Mouse (Mus musculus): ENCODE results near the gene Slc4a1ap. TPM values are rescaled to one million over a fixed set of nuclear protein-coding genes. Genes with fewer than 3 reads are reported as not detected.
"Not testable (repeated sequence)": the region's sequence is repeated elsewhere in the genome, so short reads cannot be mapped to it uniquely, and the experiment has no call there.

Slc4a1ap gene
- polyA plus RNA-seq, 1 experiment, result 62.4 TPM

- TF ChIP-seq CTCF (IDR thresholded peaks at IDR 0.05; ENCODE audit: low read depth, low read length) (no peak), EP300 (IDR thresholded peaks at IDR 0.05; ENCODE audit: insufficient read depth, low read depth, low read length) (no peak), POLR2A (IDR thresholded peaks at IDR 0.05; ENCODE audit: insufficient read depth, low read length) (no peak)
- Histone ChIP-seq H3K36me3 (ENCODE audit: control insufficient read depth, insufficient read depth, low read length, poor library complexity, severe bottlenecking) (peaks cover 27% of the 10 kb centered on the region), H3K9ac (ENCODE audit: low read depth, poor library complexity, severe bottlenecking) (peak within 1 kb of the TSS; percentile 88), H3K9me3 (replicated peaks; ENCODE audit: control insufficient read depth, insufficient read depth, low read length, poor library complexity, severe bottlenecking) (no peaks in the 10 kb centered on the region; the same call in 1 of the 2 replicates), H3K4me3 (ENCODE audit: low read depth, low read length) (peak within 1 kb of the TSS; percentile 98), H3K4me1 (ENCODE audit: control insufficient read depth, insufficient read depth, low read length) (no peaks in the 10 kb centered on the region), H3K27ac (ENCODE audit: insufficient read depth, low read length) (no peak within 1 kb of the TSS), H3K27me3 (ENCODE audit: control insufficient read depth, insufficient read depth, low read length, poor library complexity, severe bottlenecking) (no peaks in the 10 kb centered on the region)
These were observed 32.1 kb upstream of the Slc4a1ap start, which contains the start of gene Gpn1 for GRCm38 (mm10) chr5:31494513-31495297. TSS of gene Gpn1 (plus strand) at chr5:31494741.

GRCm38 (mm10) chr5:31504843-31505242 lies 22.0 kb upstream of the Slc4a1ap start:
- H3K36me3 ChIP-seq (ENCODE audit: control insufficient read depth, insufficient read depth, low read length, poor library complexity, severe bottlenecking), result peaks cover 67% of the 10 kb centered on the region
- H3K27me3 ChIP-seq (ENCODE audit: control insufficient read depth, insufficient read depth, low read length, poor library complexity, severe bottlenecking), result no peaks in the 10 kb centered on the region
- H3K4me1 ChIP-seq (ENCODE audit: control insufficient read depth, insufficient read depth, low read length), result peaks cover 2% of the 10 kb centered on the region
- TF ChIP-seq EP300 (IDR thresholded peaks at IDR 0.05; ENCODE audit: insufficient read depth, low read depth, low read length) (peak; percentile 76; the same call in 1 of the 2 replicates), POLR2A (IDR thresholded peaks at IDR 0.05; ENCODE audit: insufficient read depth, low read length) (no peak)
- no peaks in the 10 kb centered on the region for H3K9me3 ChIP-seq (replicated peaks; ENCODE audit: control insufficient read depth, insufficient read depth, low read length, poor library complexity, severe bottlenecking)
- H3K9ac ChIP-seq (ENCODE audit: low read depth, poor library complexity, severe bottlenecking), result no peak overlapping the region
- no peak overlapping the region for H3K27ac ChIP-seq (ENCODE audit: insufficient read depth, low read length)
- no peak overlapping the region for H3K4me3 ChIP-seq (ENCODE audit: low read depth, low read length)

- peaks cover 20% of the 10 kb centered on the region for H3K36me3 ChIP-seq (ENCODE audit: control insufficient read depth, insufficient read depth, low read length, poor library complexity, severe bottlenecking)
- H3K27me3 ChIP-seq (ENCODE audit: control insufficient read depth, insufficient read depth, low read length, poor library complexity, severe bottlenecking), result no peaks in the 10 kb centered on the region
- H3K9me3 ChIP-seq (replicated peaks; ENCODE audit: control insufficient read depth, insufficient read depth, low read length, poor library complexity, severe bottlenecking), result no peaks in the 10 kb centered on the region
- no peaks in the 10 kb centered on the region for H3K4me1 ChIP-seq (ENCODE audit: control insufficient read depth, insufficient read depth, low read length)
- no peak overlapping the region for H3K4me3 ChIP-seq (ENCODE audit: low read depth, low read length)
- H3K9ac ChIP-seq (ENCODE audit: low read depth, poor library complexity, severe bottlenecking), result no peak overlapping the region
- TF ChIP-seq EP300 (IDR thresholded peaks at IDR 0.05; ENCODE audit: insufficient read depth, low read depth, low read length) (no peak), CTCF (IDR thresholded peaks at IDR 0.05; ENCODE audit: low read depth, low read length) (no peak), POLR2A (IDR thresholded peaks at IDR 0.05; ENCODE audit: insufficient read depth, low read length) (no peak)
- no peak overlapping the region for H3K27ac ChIP-seq (ENCODE audit: insufficient read depth, low read length)
These were observed 14.3 kb upstream of the Slc4a1ap start for GRCm38 (mm10) chr5:31512481-31512880.

GRCm38 (mm10) chr5:31520556-31520955 lies 6.2 kb upstream of the Slc4a1ap start:
- H3K36me3 ChIP-seq (ENCODE audit: control insufficient read depth, insufficient read depth, low read length, poor library complexity, severe bottlenecking), result peaks cover 7% of the 10 kb centered on the region
- no peak overlapping the region for H3K4me3 ChIP-seq (ENCODE audit: low read depth, low read length)
- TF ChIP-seq POLR2A (IDR thresholded peaks at IDR 0.05; ENCODE audit: insufficient read depth, low read length), result no peak
- no peak for TF ChIP-seq EP300 (IDR thresholded peaks at IDR 0.05; ENCODE audit: insufficient read depth, low read depth, low read length)
- no peak for TF ChIP-seq CTCF (IDR thresholded peaks at IDR 0.05; ENCODE audit: low read depth, low read length)
- no peaks in the 10 kb centered on the region for H3K4me1 ChIP-seq (ENCODE audit: control insufficient read depth, insufficient read depth, low read length)
- H3K27ac ChIP-seq (ENCODE audit: insufficient read depth, low read length), result no peak overlapping the region
- no peaks in the 10 kb centered on the region for H3K9me3 ChIP-seq (replicated peaks; ENCODE audit: control insufficient read depth, insufficient read depth, low read length, poor library complexity, severe bottlenecking)
- H3K9ac ChIP-seq (ENCODE audit: low read depth, poor library complexity, severe bottlenecking), result no peak overlapping the region
- H3K27me3 ChIP-seq (ENCODE audit: control insufficient read depth, insufficient read depth, low read length, poor library complexity, severe bottlenecking), result no peaks in the 10 kb centered on the region

GRCm38 (mm10) chr5:31527117-31527680 lies 404 bp downstream of the Slc4a1ap start:
- Histone ChIP-seq H3K9me3 (replicated peaks; ENCODE audit: control insufficient read depth, insufficient read depth, low read length, poor library complexity, severe bottlenecking) (no peaks in the 10 kb centered on the region), H3K4me3 (ENCODE audit: low read depth, low read length) (peak overlapping the region; percentile 100), H3K36me3 (ENCODE audit: control insufficient read depth, insufficient read depth, low read length, poor library complexity, severe bottlenecking) (peaks cover 17% of the 10 kb centered on the region; the same call in 1 of the 2 replicates), H3K27me3 (ENCODE audit: control insufficient read depth, insufficient read depth, low read length, poor library complexity, severe bottlenecking) (no peaks in the 10 kb centered on the region), H3K27ac (ENCODE audit: insufficient read depth, low read length) (no peak overlapping the region), H3K4me1 (ENCODE audit: control insufficient read depth, insufficient read depth, low read length) (no peaks in the 10 kb centered on the region), H3K9ac (ENCODE audit: low read depth, poor library complexity, severe bottlenecking) (peak overlapping the region; percentile 78)
- TF ChIP-seq POLR2A (IDR thresholded peaks at IDR 0.05; ENCODE audit: insufficient read depth, low read length) (no peak), CTCF (IDR thresholded peaks at IDR 0.05; ENCODE audit: low read depth, low read length) (no peak), EP300 (IDR thresholded peaks at IDR 0.05; ENCODE audit: insufficient read depth, low read depth, low read length) (no peak)

- Histone ChIP-seq H3K36me3 (ENCODE audit: control insufficient read depth, insufficient read depth, low read length, poor library complexity, severe bottlenecking) (peaks cover 20% of the 10 kb centered on the region; the same call in 1 of the 2 replicates), H3K4me3 (ENCODE audit: low read depth, low read length) (peak within 1 kb of the TSS; percentile 100), H3K9ac (ENCODE audit: low read depth, poor library complexity, severe bottlenecking) (peak within 1 kb of the TSS; percentile 78)
- not testable (repeated sequence) for H3K27me3 ChIP-seq (ENCODE audit: control insufficient read depth, insufficient read depth, low read length, poor library complexity, severe bottlenecking); H3K9me3 ChIP-seq (replicated peaks; ENCODE audit: control insufficient read depth, insufficient read depth, low read length, poor library complexity, severe bottlenecking); H3K4me1 ChIP-seq (ENCODE audit: control insufficient read depth, insufficient read depth, low read length); H3K27ac ChIP-seq (ENCODE audit: insufficient read depth, low read length)
These were observed 912 bp downstream of the Slc4a1ap start, which contains the start of gene Supt7l for GRCm38 (mm10) chr5:31527707-31528106. TSS of gene Supt7l (minus strand) at chr5:31527807.
